Mouse (Mus musculus): ENCODE results near the gene Sox3.

Gene Sox3

GRCm38 (mm10) chrX:60892098-60892800 lies 981 bp downstream of the Sox3 start:
- H3K4me3 ChIP-seq (replicated peaks; ENCODE audit: low read length): peak overlapping the region; percentile 73
- peaks cover 47% of the 10 kb centered on the region for H3K27me3 ChIP-seq (ENCODE audit: insufficient read depth, low read length)
- no peak for TF ChIP-seq POU5F1 (IDR thresholded peaks at IDR 0.05; ENCODE audit: borderline replicate concordance, low read length)
- no peak for TF ChIP-seq CTCF (conservative IDR thresholded peaks at IDR 0.05; ENCODE audit: low read length)
- no peak for TF ChIP-seq NANOG (IDR thresholded peaks at IDR 0.05; ENCODE audit: borderline replicate concordance, low read length)
- no peaks in the 10 kb centered on the region for H3K36me3 ChIP-seq (ENCODE audit: insufficient read depth, low read length)
- H3K4me1 ChIP-seq (replicated peaks; ENCODE audit: low read depth, low read length): peaks cover 35% of the 10 kb centered on the region
- peaks cover 9% of the 10 kb centered on the region; the same call in 1 of the 2 replicates for H3K9me3 ChIP-seq (ENCODE audit: low read length)

DNA sequence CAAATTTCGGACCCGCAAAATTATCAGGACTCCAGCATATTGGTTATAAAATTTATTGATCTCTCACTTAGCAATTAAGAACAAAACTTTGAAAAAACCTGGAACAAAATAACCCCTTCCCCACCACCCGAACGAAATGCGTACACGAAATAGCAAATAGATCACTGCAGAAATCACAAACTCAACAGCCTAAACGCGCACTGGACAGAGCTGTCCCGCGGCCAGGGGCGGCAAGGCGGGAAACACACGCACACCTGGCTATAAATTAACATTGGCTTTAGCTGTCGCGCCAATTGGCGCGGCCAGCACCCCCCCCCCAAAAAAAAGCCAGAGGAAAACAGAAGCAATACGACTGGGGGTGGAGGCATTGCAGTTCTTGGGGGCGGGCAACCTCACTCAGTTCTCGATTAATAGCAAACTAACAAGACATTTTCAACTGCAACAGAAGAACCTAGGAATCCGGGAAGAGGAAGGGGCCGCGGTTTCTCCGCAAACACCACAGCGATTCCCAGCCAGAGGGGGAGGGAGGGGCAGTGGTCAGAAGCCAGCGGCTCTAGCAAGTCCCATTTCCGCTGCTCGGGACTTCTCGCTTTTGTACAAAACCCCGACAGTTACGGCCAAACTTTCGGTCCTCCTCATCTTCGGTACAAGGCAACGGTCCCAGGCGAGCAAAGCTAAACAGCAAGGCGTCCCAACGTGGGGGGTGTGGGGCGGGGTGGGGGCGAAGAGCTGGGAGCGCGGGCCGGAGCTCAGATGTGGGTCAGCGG lies 1.7 kb downstream of the Sox3 start:
- TF ChIP-seq POU5F1 (IDR thresholded peaks at IDR 0.05; ENCODE audit: borderline replicate concordance, low read length): no peak
- TF ChIP-seq NANOG (IDR thresholded peaks at IDR 0.05; ENCODE audit: borderline replicate concordance, low read length): no peak
- no peak for TF ChIP-seq CTCF (conservative IDR thresholded peaks at IDR 0.05; ENCODE audit: low read length)
- Histone ChIP-seq H3K4me3 (replicated peaks; ENCODE audit: low read length) (peak overlapping the region; percentile 73), H3K9me3 (ENCODE audit: low read length) (peaks cover 9% of the 10 kb centered on the region; the same call in 1 of the 2 replicates), H3K4me1 (replicated peaks; ENCODE audit: low read depth, low read length) (peaks cover 28% of the 10 kb centered on the region), H3K36me3 (ENCODE audit: insufficient read depth, low read length) (no peaks in the 10 kb centered on the region), H3K27me3 (ENCODE audit: insufficient read depth, low read length) (peaks cover 44% of the 10 kb centered on the region)

DNA sequence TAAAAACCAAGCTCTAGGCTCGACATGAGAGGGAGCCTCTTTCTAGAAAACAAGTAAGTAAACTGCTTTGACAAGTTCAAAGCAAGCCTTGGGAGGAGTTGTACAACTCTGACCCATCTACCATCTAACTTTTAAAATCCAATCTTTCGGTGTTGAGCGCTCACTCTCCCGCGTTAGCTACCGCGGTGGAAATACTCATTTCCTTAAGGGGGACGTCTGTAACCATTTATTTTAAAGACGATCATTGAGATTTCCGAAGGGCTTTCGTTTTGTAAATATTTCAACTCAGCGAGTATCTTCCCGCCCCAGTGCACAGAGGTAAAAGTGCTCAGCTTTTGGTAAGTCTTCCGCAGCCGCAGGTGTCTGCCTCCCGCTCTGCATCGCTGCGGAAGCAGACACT lies 2.6 kb downstream of the Sox3 start:
- H3K27me3 ChIP-seq (ENCODE audit: insufficient read depth, low read length): peaks cover 37% of the 10 kb centered on the region
- peaks cover 9% of the 10 kb centered on the region; the same call in 1 of the 2 replicates for H3K9me3 ChIP-seq (ENCODE audit: low read length)
- peaks cover 26% of the 10 kb centered on the region for H3K4me1 ChIP-seq (replicated peaks; ENCODE audit: low read depth, low read length)
- H3K4me3 ChIP-seq (replicated peaks; ENCODE audit: low read length): no peak overlapping the region
- H3K36me3 ChIP-seq (ENCODE audit: insufficient read depth, low read length): no peaks in the 10 kb centered on the region
- TF ChIP-seq POU5F1 (IDR thresholded peaks at IDR 0.05; ENCODE audit: borderline replicate concordance, low read length) (no peak), CTCF (conservative IDR thresholded peaks at IDR 0.05; ENCODE audit: low read length) (no peak), NANOG (IDR thresholded peaks at IDR 0.05; ENCODE audit: borderline replicate concordance, low read length) (no peak)

GRCm38 (mm10) chrX:60889956-60890485 lies 3.2 kb downstream of the Sox3 start:
- Histone ChIP-seq H3K4me3 (replicated peaks; ENCODE audit: low read length) (no peak overlapping the region), H3K9me3 (ENCODE audit: low read length) (peaks cover 9% of the 10 kb centered on the region; the same call in 1 of the 2 replicates), H3K36me3 (ENCODE audit: insufficient read depth, low read length) (no peaks in the 10 kb centered on the region), H3K4me1 (replicated peaks; ENCODE audit: low read depth, low read length) (peaks cover 20% of the 10 kb centered on the region), H3K27me3 (ENCODE audit: insufficient read depth, low read length) (peaks cover 31% of the 10 kb centered on the region)
- TF ChIP-seq POU5F1 (IDR thresholded peaks at IDR 0.05; ENCODE audit: borderline replicate concordance, low read length) (no peak), NANOG (IDR thresholded peaks at IDR 0.05; ENCODE audit: borderline replicate concordance, low read length) (no peak), CTCF (conservative IDR thresholded peaks at IDR 0.05; ENCODE audit: low read length) (no peak)

Data from E14TG2a.4 (cell line).